Mouse (Mus musculus) heart, postnatal 10 days (tissue): ENCODE measurements at regions not wholly inside any gene's neighbourhood (a gene's known extent, or its start where the extent isn't known, plus 50 kb on each side); places are given as distances from the start of the nearest gene placed in this dataset.

Experiments used
- DNase-seq, 2 experiments: peaks; one replicate each; pipeline ENCODE4 v3.0.0; 2021
- intact Hi-C: fragments of 180-260 bp; cut with DNase I; formaldehyde crosslinking; loops from one replicate; pipeline ENCODE4 v1.15.1; 2025

DNA sequence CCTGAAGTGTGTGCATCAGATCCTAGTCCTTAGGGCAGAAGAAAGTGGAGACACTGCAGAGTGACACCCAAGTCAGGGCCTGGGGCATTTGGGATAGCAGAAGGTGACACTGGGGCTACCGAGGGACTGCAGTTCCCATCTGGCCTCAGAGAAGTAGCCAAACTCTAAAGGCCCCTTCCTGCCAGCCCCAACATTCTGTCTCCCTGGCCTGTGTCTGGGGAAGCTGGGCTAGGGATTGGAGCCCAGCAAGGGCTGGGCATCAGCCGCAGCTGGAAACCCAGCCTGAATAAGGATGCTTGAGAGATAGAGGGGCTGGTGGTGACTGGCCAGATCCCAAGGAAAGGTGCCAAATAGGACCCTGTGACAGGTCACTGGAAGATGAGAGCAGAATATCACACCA, 177.2 kb downstream of the Ptpru start:
- intact Hi-C loops = no loop called here
- no peak for DNase-seq

DNA sequence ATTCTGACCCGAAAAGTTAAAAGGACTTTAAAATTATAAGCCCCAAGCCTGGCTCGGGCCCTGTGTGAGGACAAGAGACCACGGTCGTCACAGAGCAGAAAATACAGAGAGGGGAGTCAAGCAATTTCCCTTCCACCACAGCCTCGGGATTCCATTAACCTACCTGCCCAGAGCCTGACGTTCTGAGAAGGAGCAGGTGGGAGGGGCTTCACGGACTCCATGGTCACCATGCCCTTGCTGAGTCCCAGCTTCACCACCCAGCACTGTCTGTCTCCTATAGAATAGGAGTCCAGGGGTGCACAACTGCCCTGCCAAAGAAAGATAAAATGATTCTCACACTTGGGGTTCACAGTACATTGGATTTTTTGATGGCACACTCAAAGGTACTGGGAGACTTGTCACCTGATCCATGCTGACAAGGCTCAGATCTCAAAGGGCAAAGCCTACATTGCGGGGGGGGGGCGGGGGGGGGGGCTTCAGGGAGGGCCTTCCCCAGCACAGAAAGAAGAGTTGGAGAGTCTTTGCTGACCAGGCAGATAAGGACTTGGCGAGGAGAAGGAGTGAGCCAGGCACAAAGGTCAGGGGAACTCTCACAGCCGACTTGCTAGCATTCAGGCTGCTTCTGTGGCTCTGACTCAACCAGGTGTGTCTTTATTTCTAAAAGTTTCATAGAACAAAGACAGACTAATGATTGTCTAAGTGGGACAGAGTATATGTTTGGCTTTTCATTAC, 166.1 kb downstream of the Ptpru start:
- DNase-seq = no peak
- intact Hi-C loops = no loop called here

DNA sequence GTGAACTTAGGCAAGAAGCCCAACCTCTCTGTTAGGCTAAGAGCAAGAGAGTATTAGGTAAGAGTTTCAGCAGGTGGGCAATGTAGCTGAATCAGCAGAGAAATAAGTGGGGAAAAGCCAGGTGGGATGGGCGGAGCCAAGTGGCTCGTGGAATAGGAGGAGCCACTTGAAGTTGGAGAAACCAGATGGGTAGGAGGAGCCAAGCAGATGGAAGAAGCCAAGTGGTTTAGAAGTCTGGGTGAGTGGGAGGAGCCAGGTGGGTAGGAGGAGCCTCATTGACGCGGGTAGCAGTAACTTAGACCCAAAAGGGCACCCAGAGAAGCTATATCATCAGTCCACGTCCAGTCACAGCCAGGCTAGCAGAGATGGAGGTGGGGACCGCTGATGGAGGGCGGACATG, 160.1 kb downstream of the Ptpru start:
- DNase-seq = no peak
- intact Hi-C loops = no loop called here

DNA sequence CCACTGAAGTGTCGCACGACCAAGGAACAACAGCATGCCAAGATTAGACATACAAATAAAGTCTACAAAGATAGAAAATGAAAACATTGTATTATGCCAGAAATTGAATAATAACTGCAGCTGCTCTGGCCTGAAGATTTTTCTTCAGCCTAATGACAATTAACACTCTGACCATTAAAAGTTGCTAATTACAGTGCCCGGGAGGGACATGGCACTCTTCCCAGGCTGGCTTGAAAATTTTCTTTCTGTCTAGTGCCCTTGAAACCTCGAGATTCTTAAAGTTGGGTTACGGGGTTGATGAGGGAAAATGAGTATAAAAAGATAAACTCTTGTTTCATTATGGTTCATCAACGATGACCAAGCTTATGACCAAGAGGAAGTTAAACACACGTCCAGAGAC, 154.9 kb downstream of the Ptpru start:
- intact Hi-C loops = no loop called here
- no peak for DNase-seq

DNA sequence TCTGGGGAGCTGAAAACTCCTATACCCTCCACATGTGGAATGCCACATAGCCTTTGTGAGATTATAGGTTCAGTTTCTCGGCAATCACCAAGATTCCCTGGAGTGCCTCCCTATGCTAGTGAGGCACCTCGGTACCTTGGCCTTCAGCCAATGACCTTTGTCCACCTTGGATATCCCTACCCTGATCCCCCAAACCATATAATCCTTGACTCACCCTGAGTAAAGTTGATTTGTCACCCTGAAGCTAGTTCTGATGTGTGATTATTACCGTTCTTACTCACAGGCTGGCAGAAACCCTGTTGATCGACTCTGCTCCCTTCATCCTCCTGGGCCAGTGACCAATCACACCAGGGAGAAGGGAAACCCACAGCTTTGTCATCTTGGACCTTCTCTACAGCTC, 152.5 kb downstream of the Ptpru start:
- intact Hi-C loops = no loop called here
- no peak for DNase-seq

DNA sequence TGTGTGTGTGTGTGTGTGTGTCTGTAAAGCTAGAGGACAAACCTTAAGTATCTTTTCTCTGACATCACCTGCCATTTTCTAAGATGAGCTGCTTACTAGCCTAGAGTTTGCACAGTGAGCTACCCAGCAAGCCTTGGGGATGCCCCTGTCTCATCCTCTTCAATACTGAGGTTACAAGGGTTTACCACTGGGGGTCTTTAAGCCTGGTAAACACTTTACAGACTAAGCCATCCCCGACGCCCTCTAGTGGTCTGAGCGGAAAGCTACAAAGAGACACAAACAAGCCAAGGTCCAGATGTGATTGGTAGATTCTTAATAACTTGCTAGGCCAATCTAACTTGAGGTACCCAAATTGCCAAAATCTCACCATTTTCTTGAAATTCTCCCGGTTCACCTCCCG, 143.9 kb downstream of the Ptpru start:
- peak in 1 of 2 experiments; percentile 5 for DNase-seq
- intact Hi-C loops = no loop called here

- intact Hi-C loops = no loop called here
- no peak for DNase-seq
These were observed 141.9 kb downstream of the Ptpru start for GRCm38 (mm10) chr4:131695941-131696912.
